Mouse (Mus musculus) G1E (cell line): ENCODE measurements around the gene Zfp553.

Experiments
- CTCF ChIP-seq: IDR thresholded peaks from 2 replicates; pipeline ENCODE4 v1.5.1; 2012; ENCODE audit warnings: low read depth, low read length, inconsistent platforms, mixed read lengths
- GATA1 ChIP-seq: IDR thresholded peaks from 2 replicates; pipeline ENCODE4 v1.6.1; 2012; ENCODE audit warnings: borderline replicate concordance, low read length, inconsistent platforms, mixed read lengths
- GATA2 ChIP-seq: IDR thresholded peaks from 2 replicates; pipeline ENCODE4 v1.6.1; 2012; ENCODE audit warnings: low read depth, low read length, inconsistent platforms, borderline replicate concordance
- POLR2AphosphoS5 ChIP-seq: IDR thresholded peaks from 2 replicates; pipeline ENCODE4 v1.6.1; 2012; ENCODE audit warnings: low read depth, low read length, inconsistent platforms; ENCODE audit not compliant: insufficient replicate concordance

GRCm38 (mm10) chr7:127223106-127223505 is 9.8 kb upstream of the Zfp553 start:
- TF ChIP-seq CTCF (no peak), POLR2AphosphoS5 (no peak), GATA2 (no peak), GATA1 (no peak)
